Mouse (Mus musculus): Measurements from ENCODE around the gene Dgki.

Gene Dgki

DNA sequence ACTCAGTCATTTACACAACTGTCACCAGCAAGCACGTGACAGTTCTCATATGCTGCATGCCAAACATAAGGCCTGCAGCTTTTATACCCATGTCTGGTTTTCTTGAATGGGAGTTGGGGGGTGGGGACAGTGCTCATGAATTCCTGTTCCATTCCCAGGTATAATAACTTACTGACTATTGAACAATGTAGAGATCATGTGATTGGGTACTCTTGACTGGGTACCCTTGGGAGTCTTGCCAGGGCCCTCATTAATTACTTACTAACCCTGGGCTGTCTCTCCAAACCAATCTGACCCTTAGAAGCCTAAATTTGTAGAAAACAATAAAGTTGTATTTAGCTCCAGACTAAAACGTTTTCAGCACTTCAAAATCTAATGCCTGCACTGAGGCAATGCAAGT lies 246.6 kb downstream of the Dgki start:
- in situ Hi-C loops (cut with MboI; ENCODE audit: low pct_unique_long_range_greater_than_20kb in 1 of 2, low sequenced_read_pairs in 2 of 2, unreplicated experiment in 1 of 2): no loop called here

DNA sequence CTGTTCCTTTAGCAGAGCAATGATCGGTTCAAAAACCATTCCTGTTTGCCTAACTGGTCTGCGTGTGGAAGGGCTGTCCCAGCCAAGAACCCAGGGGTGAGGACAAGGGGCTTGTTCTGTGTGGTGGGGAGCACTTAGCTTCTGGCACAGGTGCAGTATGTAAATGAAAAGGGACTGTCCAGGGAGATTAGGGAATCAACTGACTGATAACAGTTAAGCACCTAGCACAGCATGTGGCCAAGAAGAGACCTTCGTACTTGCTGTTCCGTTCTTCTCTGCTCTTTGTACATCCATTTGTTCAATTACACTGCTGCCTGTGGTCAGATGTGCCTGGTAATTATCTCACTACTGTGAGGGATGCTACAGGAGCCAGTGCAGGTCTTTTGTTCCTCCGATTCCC lies 248.3 kb downstream of the Dgki start:
- in situ Hi-C loops (cut with MboI; ENCODE audit: low pct_unique_long_range_greater_than_20kb in 1 of 2, low sequenced_read_pairs in 2 of 2, unreplicated experiment in 1 of 2): no loop called here

DNA sequence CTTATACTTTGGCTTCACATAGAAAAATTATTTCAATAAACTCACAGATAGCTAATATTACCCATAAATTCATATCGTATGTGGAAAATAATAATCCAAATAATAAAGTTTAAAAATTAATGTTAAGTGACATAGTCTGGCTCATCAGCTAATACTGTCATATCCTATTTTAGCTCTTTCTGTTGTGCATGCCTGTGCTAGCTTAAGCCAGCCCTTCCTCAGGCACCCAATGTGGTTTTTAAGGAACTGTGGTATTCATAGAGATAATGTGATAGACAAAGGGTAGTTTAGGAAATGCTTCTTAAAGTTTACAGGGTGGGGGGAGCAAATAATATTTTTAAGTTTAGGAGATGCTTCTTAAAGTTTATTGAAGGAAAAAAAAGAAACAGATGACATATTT lies 248.8 kb downstream of the Dgki start:
- in situ Hi-C loops (cut with MboI; ENCODE audit: low pct_unique_long_range_greater_than_20kb in 1 of 2, low sequenced_read_pairs in 2 of 2, unreplicated experiment in 1 of 2): no loop called here

DNA sequence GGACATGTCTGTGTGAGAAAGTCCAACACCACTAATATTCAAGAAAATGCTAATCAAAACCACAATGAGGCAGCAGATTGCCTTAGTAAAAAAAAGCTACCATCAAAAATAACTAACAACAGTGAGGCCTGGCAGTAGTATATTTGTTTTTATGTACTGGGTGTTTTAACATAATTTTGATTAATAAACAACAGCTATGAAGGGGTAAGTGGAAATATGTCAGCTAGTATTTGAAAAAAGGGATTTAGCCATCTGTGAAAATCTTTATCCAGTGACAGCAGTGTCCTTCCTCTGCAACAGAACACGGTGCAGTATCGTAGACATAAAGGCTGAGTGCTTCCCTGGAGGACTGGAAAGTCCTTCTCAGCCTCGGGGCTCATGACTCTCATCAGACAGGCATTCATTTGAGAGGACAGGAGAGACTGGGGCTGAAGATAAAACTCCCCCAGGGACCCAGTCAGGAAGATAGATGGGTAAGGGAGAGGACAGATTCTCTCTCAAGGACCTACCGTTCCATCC lies 252.3 kb downstream of the Dgki start:
- in situ Hi-C loops (cut with MboI; ENCODE audit: low pct_unique_long_range_greater_than_20kb in 1 of 2, low sequenced_read_pairs in 2 of 2, unreplicated experiment in 1 of 2): loop anchor here (25.0 kb wide), 1 partner anchor 360 kb away; no protein-coding TSS in a partner anchor

DNA sequence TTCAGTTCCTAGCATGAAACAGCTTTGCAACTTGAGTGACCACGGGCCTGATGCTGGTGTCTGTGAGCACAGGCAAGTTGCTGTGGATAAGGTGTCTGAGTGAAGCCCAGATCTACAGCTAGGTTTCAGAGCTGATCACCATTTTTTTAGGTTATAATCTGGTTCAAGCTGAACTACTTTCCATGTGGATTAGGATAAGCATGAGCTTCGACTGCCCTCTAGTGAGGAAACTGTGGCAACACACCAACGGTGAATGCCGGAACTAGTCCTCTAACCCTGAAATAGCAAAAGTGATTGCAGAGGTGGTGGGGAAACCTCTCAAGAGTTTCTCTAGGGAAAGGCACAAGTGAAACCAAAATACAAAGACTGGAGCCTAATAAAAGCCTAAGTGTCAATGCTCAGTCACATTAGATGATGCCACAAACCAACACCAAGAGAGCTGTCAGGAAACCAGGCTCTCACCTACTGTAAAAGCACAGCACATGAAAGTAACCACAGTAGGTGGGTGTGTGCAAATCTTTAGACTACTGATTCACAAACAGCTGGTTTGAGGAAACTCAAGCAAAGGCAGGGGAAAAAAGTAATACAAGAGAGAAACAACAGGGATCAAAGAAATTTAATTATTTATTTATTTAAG lies 253.7 kb downstream of the Dgki start:
- in situ Hi-C loops (cut with MboI; ENCODE audit: low pct_unique_long_range_greater_than_20kb in 1 of 2, low sequenced_read_pairs in 2 of 2, unreplicated experiment in 1 of 2): loop anchor here (25.0 kb wide), 1 partner anchor 359 kb away; no protein-coding TSS in a partner anchor

DNA sequence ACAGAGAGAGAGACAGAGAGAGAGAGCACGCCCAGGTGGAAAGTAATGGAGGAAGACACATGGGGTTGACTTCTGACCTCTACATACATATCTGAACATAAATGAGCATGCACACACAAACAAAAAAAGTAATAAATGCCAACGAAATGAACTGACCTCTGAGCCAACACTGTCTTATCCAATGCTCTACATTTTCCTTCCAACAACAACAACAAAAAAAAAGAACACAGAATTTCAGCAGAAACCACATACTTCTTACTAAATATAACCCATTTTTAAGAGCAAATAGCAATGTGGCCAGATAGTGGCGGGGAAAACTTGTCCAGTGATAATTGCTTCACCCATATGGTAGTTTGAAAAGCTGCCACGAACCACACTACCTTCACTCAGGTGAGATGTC lies 255.2 kb downstream of the Dgki start:
- in situ Hi-C loops (cut with MboI; ENCODE audit: low pct_unique_long_range_greater_than_20kb in 1 of 2, low sequenced_read_pairs in 2 of 2, unreplicated experiment in 1 of 2): loop anchor here (25.0 kb wide), 1 partner anchor 357 kb away; no protein-coding TSS in a partner anchor

DNA sequence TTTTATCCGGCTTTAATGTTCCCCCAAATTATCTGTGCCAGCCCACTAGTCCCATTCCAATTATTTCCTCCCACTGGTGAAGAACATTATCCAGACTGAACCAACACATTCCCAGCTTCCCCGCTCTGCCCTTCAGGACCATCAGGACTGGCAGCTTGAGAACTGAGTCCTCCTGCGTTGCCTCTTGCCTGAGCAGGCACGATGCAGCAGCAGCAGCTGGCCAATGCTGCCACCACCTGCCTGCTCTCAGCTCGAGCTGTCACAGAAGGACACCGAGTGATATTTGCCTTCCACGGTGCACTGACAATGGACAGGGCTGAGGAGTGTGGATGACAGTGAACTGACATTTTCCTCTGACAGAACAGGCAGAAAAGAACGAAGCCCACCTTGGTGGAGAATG lies 261.5 kb downstream of the Dgki start:
- in situ Hi-C loops (cut with MboI; ENCODE audit: low pct_unique_long_range_greater_than_20kb in 1 of 2, low sequenced_read_pairs in 2 of 2, unreplicated experiment in 1 of 2): loop anchor here (25.0 kb wide), 1 partner anchor 351 kb away; no protein-coding TSS in a partner anchor

DNA sequence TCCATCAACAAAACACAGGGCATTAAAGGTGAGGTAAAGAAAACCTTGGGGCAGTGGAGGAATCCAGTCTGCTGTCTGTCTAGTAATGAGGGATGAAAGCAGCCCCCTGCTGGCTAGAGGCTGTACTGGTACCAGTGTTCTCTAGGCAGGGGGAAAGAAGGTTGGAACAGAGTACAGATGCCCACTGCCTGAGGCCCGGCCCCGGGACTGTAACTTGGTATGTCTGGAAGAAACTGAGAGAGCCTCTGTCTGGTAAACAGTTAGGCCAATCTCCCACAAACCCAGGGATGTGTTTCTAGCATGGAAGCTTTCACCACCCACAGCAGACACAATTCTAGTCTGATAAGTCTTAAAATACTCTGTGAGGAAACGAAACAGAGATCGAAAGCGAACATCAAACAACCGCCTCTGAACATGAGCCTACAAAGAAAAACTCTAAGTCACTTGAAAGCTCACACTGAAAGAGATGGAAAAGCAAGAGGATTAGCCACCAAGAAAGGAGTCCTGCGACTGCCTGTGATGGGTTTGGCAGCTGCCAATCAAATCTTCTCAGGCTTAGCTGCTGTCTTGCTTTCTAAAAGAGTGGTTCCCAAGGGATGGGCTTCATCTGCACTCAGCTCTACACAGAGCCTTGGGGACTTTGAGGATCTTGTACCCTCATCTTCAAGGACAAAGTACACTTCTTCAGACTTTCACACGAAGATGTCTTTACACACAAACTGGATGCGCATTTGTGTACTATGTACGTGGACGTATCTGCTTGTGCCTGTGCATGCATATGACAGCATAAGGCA lies 262.7 kb downstream of the Dgki start:
- in situ Hi-C loops (cut with MboI; ENCODE audit: low pct_unique_long_range_greater_than_20kb in 1 of 2, low sequenced_read_pairs in 2 of 2, unreplicated experiment in 1 of 2): loop anchor here (25.0 kb wide), 1 partner anchor 350 kb away; no protein-coding TSS in a partner anchor

DNA sequence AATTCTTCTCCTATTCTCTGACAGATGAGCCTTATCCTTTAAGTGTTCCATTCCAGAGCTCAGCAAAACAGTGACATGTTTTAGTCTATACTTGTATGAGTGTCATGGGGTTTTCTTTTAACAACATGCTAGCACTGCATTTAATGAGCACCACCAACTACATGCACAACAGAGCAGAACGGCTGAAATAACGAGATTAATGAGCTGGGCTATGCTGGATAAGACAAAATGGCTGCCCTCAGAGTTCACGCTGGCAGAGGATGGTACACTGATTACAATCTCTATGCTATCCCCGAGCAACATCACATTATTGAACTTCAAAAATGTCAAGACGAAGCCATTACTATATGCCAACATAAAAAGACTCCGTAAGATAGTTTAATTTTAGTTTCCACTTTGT lies 264.3 kb downstream of the Dgki start:
- in situ Hi-C loops (cut with MboI; ENCODE audit: low pct_unique_long_range_greater_than_20kb in 1 of 2, low sequenced_read_pairs in 2 of 2, unreplicated experiment in 1 of 2): loop anchor here (25.0 kb wide), 1 partner anchor 348 kb away; no protein-coding TSS in a partner anchor

DNA sequence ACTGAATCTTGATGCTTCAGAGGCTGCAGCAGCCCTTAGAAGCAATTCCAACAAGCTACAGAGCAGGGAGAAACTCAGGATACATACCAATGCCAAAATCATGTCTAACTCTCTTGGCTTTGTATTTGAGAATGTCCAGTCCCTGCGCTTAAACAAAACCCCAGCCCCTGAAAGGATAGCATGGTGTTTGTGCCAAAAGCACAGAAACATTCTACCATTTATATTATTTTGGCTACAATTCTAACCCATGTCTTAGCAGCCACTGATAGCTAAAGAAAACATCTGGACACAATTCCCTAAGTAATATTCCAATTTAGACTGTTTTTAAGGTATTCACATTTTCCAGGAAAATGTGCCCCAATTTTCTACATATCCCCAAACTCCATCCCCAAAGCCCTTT lies 269.0 kb downstream of the Dgki start:
- in situ Hi-C loops (cut with MboI; ENCODE audit: low pct_unique_long_range_greater_than_20kb in 1 of 2, low sequenced_read_pairs in 2 of 2, unreplicated experiment in 1 of 2): loop anchor here (25.0 kb wide), 1 partner anchor 344 kb away; no protein-coding TSS in a partner anchor

DNA sequence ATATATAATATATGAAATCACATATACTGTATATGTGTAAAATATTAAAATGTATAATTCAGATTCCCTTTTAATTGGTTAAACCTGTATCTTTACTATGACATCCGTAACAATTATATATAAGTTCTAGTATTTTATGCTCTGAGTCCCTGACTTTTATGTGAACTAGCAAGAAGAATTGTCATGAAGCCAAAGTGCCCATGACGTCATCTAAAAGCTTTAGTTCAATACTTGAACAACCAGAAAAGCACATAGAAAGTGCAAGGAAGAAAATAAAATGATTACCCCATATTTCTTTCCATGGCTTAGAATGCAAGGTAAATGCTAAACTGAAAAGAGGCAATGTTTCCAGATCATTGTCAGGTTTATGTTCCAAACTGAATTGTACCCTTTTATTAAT lies 269.6 kb downstream of the Dgki start:
- in situ Hi-C loops (cut with MboI; ENCODE audit: low pct_unique_long_range_greater_than_20kb in 1 of 2, low sequenced_read_pairs in 2 of 2, unreplicated experiment in 1 of 2): loop anchor here (25.0 kb wide), 1 partner anchor 343 kb away; no protein-coding TSS in a partner anchor

DNA sequence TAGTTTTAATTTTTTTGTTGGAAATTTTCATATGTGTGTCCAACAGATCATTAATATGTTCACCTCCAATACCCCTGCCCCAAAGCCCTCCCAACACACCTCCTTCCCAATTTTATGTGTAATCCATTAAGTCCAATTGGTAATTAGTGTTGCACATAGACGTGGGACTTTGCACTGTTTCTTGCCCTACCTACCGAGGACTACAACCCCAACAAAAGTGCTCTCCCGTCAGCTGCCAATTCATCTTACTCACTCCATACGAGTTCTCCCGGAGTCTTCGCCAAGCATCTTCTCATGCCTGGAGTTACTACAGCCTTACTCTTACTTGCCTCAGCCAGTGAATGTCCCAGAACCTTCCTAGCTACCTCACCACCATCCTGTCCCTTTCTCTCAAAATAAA lies 271.1 kb downstream of the Dgki start:
- in situ Hi-C loops (cut with MboI; ENCODE audit: low pct_unique_long_range_greater_than_20kb in 1 of 2, low sequenced_read_pairs in 2 of 2, unreplicated experiment in 1 of 2): loop anchor here (25.0 kb wide), 1 partner anchor 342 kb away; no protein-coding TSS in a partner anchor

DNA sequence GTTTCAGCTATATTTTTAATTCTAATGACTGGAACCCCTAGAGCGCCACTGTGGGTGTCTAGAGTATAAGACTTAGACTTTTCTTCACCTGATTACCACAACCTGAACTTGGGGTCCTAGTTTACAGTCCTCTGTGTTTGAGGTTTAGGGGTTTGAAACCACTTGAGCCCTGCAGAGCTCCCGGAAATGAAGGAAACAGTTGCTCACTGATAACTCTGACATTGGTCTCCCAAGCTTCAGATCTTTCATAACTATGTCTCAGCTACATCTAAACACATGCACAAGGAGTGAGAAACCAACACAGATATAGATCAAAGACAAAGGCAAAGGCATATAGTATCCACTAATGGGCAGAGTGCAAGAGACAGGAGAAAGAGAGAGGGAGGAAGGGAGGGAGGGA lies 271.7 kb downstream of the Dgki start:
- in situ Hi-C loops (cut with MboI; ENCODE audit: low pct_unique_long_range_greater_than_20kb in 1 of 2, low sequenced_read_pairs in 2 of 2, unreplicated experiment in 1 of 2): loop anchor here (25.0 kb wide), 1 partner anchor 341 kb away; no protein-coding TSS in a partner anchor

DNA sequence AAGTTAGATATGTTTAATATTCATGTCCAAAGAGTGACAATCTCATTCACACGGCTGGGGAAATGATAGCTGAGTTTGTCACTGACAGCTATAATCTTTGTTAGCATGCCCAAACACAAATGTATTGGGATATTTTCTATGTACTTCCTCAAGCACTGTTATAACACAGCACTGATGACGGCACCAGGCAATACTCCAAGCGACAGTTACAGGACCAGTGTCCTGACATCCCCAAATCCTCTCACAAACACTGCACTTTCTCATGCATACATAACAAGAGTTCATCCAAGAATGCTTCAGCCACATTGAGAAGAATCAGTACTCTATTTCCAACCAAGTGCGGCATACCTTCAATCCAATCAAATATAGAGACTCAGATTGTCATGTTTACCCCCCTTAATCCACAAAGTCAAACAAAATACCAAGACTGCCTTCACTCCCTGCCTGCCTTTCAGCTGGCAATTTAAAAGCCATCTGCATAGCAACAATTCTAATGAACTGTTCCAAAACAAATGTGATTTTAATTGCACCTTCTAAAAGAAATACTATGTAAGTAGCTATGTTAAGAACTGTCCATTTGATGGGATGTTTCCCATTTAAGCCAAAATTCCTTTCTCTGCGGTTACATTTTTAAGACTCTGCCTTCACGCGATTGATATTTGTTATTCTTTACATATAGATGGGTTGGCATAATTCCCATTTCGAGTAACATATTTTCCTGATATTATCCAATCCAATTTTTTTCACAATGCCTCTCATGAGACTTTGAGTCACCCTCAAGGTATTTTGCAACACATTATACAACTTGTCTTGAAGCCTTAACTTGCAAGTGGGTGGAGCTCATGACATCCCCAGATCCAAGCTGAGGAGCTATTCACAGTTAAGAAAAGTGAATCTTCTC lies 273.4 kb downstream of the Dgki start:
- in situ Hi-C loops (cut with MboI; ENCODE audit: low pct_unique_long_range_greater_than_20kb in 1 of 2, low sequenced_read_pairs in 2 of 2, unreplicated experiment in 1 of 2): loop anchor here (25.0 kb wide), 1 partner anchor 339 kb away; no protein-coding TSS in a partner anchor

DNA sequence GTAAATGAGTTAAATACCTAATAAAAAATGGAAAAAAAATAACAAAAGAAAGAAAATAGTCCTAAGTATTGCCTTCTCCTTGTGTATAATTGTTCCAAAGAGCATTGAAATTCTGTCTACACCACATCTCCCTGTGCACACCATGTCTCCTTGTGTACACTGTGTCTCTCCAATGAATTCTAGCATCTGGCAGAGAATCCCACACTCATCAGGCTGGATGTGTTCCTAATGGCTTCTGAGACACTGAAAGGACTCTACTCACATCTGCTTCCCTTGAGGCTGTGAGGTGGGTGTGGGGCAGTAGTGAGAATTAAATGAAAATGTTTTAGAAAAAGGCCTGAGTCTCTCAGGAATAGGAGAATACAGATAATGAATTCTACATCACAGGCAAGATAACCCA lies 283.9 kb downstream of the Dgki start:
- in situ Hi-C loops (cut with MboI; ENCODE audit: low pct_unique_long_range_greater_than_20kb in 1 of 2, low sequenced_read_pairs in 2 of 2, unreplicated experiment in 1 of 2): no loop called here

DNA sequence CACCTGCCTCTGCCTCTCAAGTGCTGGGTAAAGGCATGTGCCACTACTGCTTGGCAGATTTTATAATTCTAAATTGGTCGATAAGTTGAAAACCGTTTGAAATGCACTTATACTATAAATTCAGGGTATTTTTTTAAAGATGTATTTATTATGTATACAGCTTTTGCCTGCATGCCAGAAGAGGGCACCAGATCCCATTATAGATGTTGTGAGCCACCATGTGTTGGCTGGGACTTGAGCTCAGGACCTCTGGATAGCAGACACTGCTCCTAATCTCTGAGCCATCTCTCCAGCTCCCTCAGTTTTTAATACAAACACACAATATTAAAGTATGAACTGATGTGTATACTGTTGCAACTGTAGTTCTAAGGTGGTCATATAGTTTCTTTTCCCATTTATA lies 288.4 kb downstream of the Dgki start:
- in situ Hi-C loops (cut with MboI; ENCODE audit: low pct_unique_long_range_greater_than_20kb in 1 of 2, low sequenced_read_pairs in 2 of 2, unreplicated experiment in 1 of 2): no loop called here

DNA sequence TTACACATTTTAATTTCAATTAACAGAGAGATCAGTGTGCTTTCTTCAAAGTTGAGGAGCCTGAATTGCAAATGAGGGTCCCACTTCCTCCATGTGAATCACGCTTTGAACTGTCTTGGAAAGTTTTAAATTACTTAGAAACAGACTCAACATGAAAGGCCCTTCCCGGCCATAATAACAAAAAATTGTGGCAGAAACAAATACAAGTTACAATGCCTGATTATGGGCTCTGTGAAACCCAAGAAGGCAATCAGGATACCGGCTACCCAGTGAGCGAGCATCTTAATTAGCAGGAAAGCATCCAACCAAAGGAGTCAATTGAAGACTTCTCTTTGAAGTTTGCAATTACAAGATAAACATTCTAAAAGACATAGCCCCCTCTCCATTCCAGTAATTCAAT lies 292.4 kb downstream of the Dgki start:
- in situ Hi-C loops (cut with MboI; ENCODE audit: low pct_unique_long_range_greater_than_20kb in 1 of 2, low sequenced_read_pairs in 2 of 2, unreplicated experiment in 1 of 2): no loop called here

DNA sequence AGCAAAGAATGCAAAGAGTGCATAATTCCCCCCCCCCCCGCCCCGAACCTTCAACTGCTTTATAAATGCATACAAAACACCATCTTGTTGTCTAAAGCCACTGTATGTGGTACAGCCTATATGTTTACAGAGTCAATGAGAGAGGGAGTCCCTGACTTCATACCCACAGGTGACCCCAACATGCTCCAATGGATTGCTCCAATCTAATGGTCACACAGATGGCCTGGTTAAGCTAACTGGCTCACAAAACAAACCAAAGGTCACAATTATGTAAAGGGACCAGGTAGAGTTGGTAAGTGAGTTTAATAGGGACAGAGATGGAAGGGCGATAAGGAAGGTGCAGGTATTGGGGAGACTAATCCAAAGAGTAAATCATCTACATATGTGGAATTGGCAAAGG lies 295.1 kb downstream of the Dgki start:
- in situ Hi-C loops (cut with MboI; ENCODE audit: low pct_unique_long_range_greater_than_20kb in 1 of 2, low sequenced_read_pairs in 2 of 2, unreplicated experiment in 1 of 2): no loop called here
